Mouse (Mus musculus): Measurements from ENCODE around the gene Mrrf.

GRCm38 (mm10) chr2:36102559-36102946, 33.6 kb upstream of the Mrrf start:
- TF ChIP-seq CTCF (IDR thresholded peaks at IDR 0.05; ENCODE audit: borderline replicate concordance, insufficient read depth, low read length), result no peak
- no peak for TF ChIP-seq POLR2A (IDR thresholded peaks at IDR 0.05; ENCODE audit: low read depth, low read length)

All from embryonic fibroblast, embryonic 13.5 days (primary cell).